Mouse (Mus musculus) lung, postnatal 0 days (tissue): ENCODE measurements around the gene Thap8.

Experiments
- CTCF ChIP-seq: IDR thresholded peaks from 2 replicates; pipeline ENCODE4 v1.5.1; 2016; ENCODE audit warnings: antibody characterized with exemption, mild to moderate bottlenecking
- EP300 ChIP-seq: IDR thresholded peaks from 2 replicates; pipeline ENCODE4 v1.6.1; 2016; ENCODE audit warnings: antibody characterized with exemption, mild to moderate bottlenecking, control low read depth

- TF ChIP-seq CTCF: no peak
- no peak for TF ChIP-seq EP300
These were observed 41.8 kb downstream of the Thap8 start, which contains the start of gene E130208F15Rik for GRCm38 (mm10) chr7:30321539-30322284.
